Mouse (Mus musculus) embryonic facial prominence, embryonic 13.5 days (tissue): ENCODE measurements around the gene Aktip. TPM values are rescaled to one million over a fixed set of nuclear protein-coding genes. Genes with fewer than 3 reads are reported as not detected.

Experiments used
- ATAC-seq: fragments of 200-750 bp; cut with Nextera tagmentation; 2 replicates; pipeline ENCODE4 v1.8.0; 2017; ENCODE audit warnings: low read depth; ENCODE audit not compliant: insufficient number of reproducible peaks, insufficient read depth, low FRiP score, low TSS enrichment
- H3K27ac ChIP-seq: fragments of 300-500 bp; sonication (generic); 2 replicates; pipeline ENCODE4 v1.5.1; 2015; ENCODE audit warnings: moderate library complexity, mild to moderate bottlenecking, inconsistent platforms
- H3K27me3 ChIP-seq: fragments of 300-500 bp; sonication (generic); 2 replicates; pipeline ENCODE4 v1.6.1; 2015; ENCODE audit warnings: mild to moderate bottlenecking, inconsistent platforms
- H3K36me3 ChIP-seq: fragments of 300-500 bp; sonication (generic); 2 replicates; pipeline ENCODE4 v1.6.1; 2015; ENCODE audit warnings: mild to moderate bottlenecking, inconsistent platforms
- H3K4me1 ChIP-seq: fragments of 300-500 bp; sonication (generic); 2 replicates; pipeline ENCODE4 v1.6.1; 2015; ENCODE audit warnings: inconsistent platforms
- H3K4me2 ChIP-seq: fragments of 300-500 bp; sonication (generic); 2 replicates; pipeline ENCODE4 v1.6.1; 2015; ENCODE audit warnings: moderate library complexity, mild to moderate bottlenecking, inconsistent platforms
- H3K4me3 ChIP-seq: fragments of 300-500 bp; sonication (generic); 2 replicates; pipeline ENCODE4 v1.5.1; 2015; ENCODE audit warnings: mild to moderate bottlenecking, inconsistent platforms
- H3K9ac ChIP-seq: fragments of 300-500 bp; sonication (generic); 2 replicates; pipeline ENCODE4 v1.6.1; 2015; ENCODE audit warnings: mild to moderate bottlenecking, inconsistent platforms
- H3K9me3 ChIP-seq: fragments of 300-500 bp; sonication (generic); 2 replicates; pipeline ENCODE4 v1.6.1; 2016; ENCODE audit warnings: inconsistent platforms
- WGBS: fragments of 180-500 bp; shearing (Covaris S2); methylation state at CpG from one replicate; pipeline ENCODE4 v1.1.7; 2015; ENCODE audit warnings: mixed read lengths; 5-methylcytosine and 5-hydroxymethylcytosine counted together
- polyA plus RNA-seq: library from polyadenylated mRNA; unstranded; fragments of >200 nt; fragmentation: Nextera tagmentation; extraction: Ambion mirVana; gene quantifications from 2 replicates; pipeline ENCODE4 v1.2.1, GENCODE M21; 2015

Gene Aktip
- polyA plus RNA-seq, 1 experiment from 2014 or later: 54.2 TPM

DNA sequence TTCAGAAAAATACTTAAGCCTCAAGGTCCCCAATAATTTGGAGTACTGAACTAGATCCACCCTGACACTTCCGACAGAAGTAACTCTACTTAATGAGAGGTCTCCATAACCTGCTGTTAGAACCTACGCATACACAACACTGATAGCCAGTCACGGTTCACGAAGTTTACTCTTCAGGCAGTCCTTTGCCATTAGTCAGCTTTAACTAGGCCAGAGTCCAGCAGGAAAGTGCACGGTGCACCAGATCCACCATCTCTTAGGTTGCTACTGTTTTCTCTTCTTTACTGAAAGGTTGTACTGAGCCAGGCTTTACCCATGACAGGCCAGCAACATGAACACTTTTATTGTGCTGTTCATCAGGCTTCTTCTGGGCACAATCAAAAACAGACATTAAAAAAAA is 75.5 kb downstream of the Aktip start:
- WGBS: 92% methylated on average over 5 of the region's 5 CpGs
- H3K9ac ChIP-seq: no peak overlapping the region
- H3K4me2 ChIP-seq: no peak overlapping the region
- no peak for ATAC-seq
- H3K4me1 ChIP-seq: no peaks in the 10 kb centered on the region
- no peaks in the 10 kb centered on the region for H3K9me3 ChIP-seq
- no peak overlapping the region for H3K4me3 ChIP-seq
- H3K27me3 ChIP-seq: no peaks in the 10 kb centered on the region
- peaks cover 90% of the 10 kb centered on the region for H3K36me3 ChIP-seq
- no peak overlapping the region for H3K27ac ChIP-seq

DNA sequence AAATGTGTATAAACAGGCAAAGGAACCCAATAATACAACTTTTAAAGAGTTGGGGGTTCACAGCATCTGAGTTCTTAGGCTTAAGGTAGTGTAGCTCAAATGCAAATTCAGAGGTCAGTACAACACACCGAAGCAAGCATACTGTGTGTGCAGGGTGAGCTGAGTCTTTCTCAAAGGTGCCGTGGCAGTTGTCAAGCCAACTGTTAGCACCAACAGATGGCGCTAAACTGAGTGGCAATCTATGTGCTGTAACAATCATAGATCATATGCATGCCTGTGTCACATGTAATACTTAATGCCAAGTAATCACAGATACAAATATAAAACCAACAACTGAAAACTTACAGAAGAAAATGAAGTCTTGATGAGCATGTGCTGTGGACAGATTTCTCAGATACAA is 81.6 kb downstream of the Aktip start:
- ATAC-seq: no peak
- Histone ChIP-seq H3K4me3 (no peak overlapping the region), H3K36me3 (peaks cover 91% of the 10 kb centered on the region), H3K9ac (no peak overlapping the region), H3K9me3 (no peaks in the 10 kb centered on the region), H3K27ac (no peak overlapping the region), H3K27me3 (no peaks in the 10 kb centered on the region), H3K4me1 (no peaks in the 10 kb centered on the region), H3K4me2 (no peak overlapping the region)
- WGBS: 71% methylated on average over 3 of the region's 3 CpGs

DNA sequence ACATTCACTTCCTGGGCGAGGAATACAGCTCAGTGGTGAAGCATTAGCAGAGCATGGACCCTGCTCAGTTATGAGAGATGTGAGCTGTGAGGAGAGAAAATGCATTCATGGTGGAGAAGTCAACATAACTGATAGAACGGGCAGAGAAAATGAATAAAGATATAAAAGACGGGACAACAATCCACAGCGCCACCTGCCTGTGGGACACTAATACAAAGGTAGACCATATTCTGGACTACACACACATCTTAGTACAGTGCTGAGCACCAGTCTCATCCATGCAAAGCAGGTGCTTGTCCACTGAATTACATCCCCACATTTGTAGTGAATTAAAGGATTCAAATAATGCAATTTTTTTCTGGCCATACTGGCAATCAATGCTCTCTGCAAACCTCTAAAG is 82.2 kb downstream of the Aktip start:
- H3K36me3 ChIP-seq: peaks cover 90% of the 10 kb centered on the region
- WGBS: 91% methylated on average over 4 of the region's 4 CpGs
- no peak overlapping the region for H3K4me2 ChIP-seq
- no peak overlapping the region for H3K9ac ChIP-seq
- H3K4me3 ChIP-seq: no peak overlapping the region
- H3K4me1 ChIP-seq: no peaks in the 10 kb centered on the region
- H3K27ac ChIP-seq: no peak overlapping the region
- ATAC-seq: no peak
- H3K9me3 ChIP-seq: no peaks in the 10 kb centered on the region
- H3K27me3 ChIP-seq: no peaks in the 10 kb centered on the region

DNA sequence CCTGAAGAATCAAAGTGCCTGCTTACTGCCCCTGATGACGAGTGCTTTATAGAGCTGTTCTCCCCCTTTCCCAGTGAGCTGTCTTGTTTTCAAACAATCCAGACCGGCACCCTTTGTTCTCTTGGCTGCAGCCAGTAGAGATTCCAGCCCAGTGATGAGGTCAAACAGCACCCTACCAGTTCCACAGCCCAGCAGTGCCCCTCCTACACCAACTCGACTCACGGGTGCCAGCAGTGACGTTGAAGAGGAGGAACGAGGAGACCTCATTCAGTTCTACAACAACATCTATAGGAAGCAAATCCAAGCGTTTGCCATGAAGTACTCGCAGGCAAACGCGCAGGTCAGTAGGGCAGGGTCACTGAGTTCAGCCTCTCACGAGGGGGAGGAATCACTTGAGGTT is 84.9 kb downstream of the Aktip start:
- no peaks in the 10 kb centered on the region for H3K9me3 ChIP-seq
- peaks cover 74% of the 10 kb centered on the region for H3K36me3 ChIP-seq

DNA sequence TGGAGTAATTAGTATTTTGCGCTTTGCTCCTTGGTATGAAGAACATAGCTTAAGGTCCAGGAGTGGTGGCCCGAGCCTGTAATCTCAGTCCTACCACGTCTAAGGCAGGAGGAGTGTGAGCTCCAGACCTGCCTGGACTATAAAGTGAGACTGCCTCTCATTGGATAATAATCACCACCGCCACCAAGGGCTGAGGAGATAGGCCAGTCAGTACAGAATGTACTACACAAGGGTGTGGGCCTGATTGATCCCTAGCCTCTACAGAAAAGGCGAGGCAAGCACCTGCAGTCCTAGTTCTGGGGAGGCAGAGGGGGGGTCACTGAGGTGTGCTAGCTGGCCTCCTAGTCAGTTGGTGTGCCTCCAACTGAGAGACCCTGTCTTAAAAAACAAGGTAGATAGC is 85.3 kb downstream of the Aktip start:
- peaks cover 69% of the 10 kb centered on the region for H3K36me3 ChIP-seq
- no peak overlapping the region for H3K27ac ChIP-seq
- H3K27me3 ChIP-seq: no peaks in the 10 kb centered on the region
- ATAC-seq: no peak
- WGBS: 93% methylated on average over 5 of the region's 5 CpGs
- H3K9ac ChIP-seq: no peak overlapping the region
- 0 out of 2 replicates have a peak, but pooled peaks cover 3% of the 10 kb centered on the region for H3K4me1 ChIP-seq
- H3K4me2 ChIP-seq: no peak overlapping the region
- no peak overlapping the region for H3K4me3 ChIP-seq
- H3K9me3 ChIP-seq: no peaks in the 10 kb centered on the region

More for the DNA sequence above, 84.9 kb downstream of the Aktip start:
- H3K9ac ChIP-seq: no peak overlapping the region
- H3K27ac ChIP-seq: no peak overlapping the region
- H3K27me3 ChIP-seq: no peaks in the 10 kb centered on the region
- no peak overlapping the region for H3K4me3 ChIP-seq
- 0 out of 2 replicates have a peak, but pooled peaks cover 3% of the 10 kb centered on the region for H3K4me1 ChIP-seq
- no peak overlapping the region for H3K4me2 ChIP-seq
- WGBS: 85% methylated on average over 11 of the region's 11 CpGs
- no peak for ATAC-seq

DNA sequence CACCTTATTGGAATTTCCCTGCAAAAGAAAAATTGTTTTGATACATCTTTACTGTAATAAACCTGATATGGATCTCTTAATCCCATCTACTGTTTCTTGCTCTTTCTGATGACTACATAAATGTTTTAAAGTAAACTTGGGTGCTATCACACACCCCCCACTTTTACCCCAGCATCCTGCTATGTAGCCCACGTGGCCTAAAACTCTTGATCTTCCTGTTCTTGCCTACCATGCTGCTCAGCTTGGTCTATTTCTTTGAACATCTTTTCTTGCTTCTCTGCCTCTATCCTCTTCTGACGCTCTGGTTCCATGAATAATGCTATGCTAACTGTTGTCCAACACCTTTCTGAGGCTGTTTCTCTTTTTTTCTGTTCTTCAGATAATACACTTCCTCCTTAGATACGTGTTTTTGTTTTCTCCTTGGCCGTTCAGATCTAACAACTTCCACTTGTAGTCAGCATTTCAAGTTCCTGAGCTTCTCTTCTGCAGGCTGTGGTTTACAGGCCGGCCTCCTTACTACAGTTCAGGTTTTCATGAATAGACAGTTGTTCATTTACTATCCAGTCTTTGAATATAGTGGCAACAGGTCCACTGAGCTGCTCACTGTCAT is 87.8 kb downstream of the Aktip start:
- H3K4me3 ChIP-seq: no peak overlapping the region
- no peak for ATAC-seq
- H3K9ac ChIP-seq: no peak overlapping the region
- H3K4me1 ChIP-seq: 0 out of 2 replicates have a peak, but pooled peaks cover 7% of the 10 kb centered on the region
- no peak overlapping the region for H3K4me2 ChIP-seq
- 85% methylated on average over 5 of the region's 5 CpGs for WGBS
- no peaks in the 10 kb centered on the region for H3K9me3 ChIP-seq
- peaks cover 58% of the 10 kb centered on the region for H3K36me3 ChIP-seq
- no peak overlapping the region for H3K27ac ChIP-seq
- H3K27me3 ChIP-seq: no peaks in the 10 kb centered on the region

DNA sequence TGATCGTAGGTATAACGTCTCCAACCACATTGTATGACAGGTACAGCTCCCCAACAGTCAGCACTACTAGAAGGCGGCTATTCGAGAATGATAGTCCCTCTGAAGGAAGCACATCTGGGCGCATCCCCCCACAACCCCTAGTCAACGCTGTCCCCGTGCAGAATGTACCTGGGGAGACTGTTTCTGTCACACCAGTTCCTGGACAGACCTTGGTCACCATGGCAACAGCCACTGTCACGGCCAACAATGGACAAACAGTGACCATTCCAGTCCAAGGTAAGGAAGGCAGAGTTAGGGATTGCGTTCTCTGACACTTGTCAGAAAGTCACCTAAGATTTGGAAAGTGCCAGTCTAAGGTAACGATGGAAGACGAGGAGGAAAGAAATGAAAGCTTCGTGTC is 93.5 kb downstream of the Aktip start:
- WGBS: 91% methylated on average over 12 of the region's 12 CpGs
- Histone ChIP-seq H3K36me3 (peaks cover 49% of the 10 kb centered on the region), H3K27me3 (no peaks in the 10 kb centered on the region), H3K4me1 (0 out of 2 replicates have a peak, but pooled peaks cover 7% of the 10 kb centered on the region), H3K9ac (no peak overlapping the region), H3K27ac (no peak overlapping the region), H3K9me3 (no peaks in the 10 kb centered on the region), H3K4me2 (no peak overlapping the region), H3K4me3 (no peak overlapping the region)
- no peak for ATAC-seq

DNA sequence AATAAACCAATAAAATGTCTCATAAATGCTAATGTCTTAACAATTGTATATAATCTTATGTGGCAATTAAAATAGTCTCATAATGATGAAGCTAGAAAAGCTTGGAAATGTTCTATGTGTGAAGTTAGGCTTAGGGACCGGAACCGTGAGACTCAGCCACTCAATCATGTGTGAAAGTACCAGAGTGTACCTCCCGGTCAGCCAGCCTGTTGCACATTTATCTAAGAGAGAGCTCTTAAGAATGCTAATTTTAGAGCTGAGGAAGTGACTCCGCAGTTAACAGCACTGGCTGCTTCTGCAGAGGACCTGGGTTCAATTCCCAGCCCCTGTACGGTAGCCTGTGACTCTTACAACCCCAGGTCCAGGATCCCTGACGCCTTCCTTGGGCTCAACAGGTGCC is 101.7 kb downstream of the Aktip start:
- H3K9ac ChIP-seq: no peak overlapping the region
- WGBS: 93% methylated on average over 6 of the region's 6 CpGs

DNA sequence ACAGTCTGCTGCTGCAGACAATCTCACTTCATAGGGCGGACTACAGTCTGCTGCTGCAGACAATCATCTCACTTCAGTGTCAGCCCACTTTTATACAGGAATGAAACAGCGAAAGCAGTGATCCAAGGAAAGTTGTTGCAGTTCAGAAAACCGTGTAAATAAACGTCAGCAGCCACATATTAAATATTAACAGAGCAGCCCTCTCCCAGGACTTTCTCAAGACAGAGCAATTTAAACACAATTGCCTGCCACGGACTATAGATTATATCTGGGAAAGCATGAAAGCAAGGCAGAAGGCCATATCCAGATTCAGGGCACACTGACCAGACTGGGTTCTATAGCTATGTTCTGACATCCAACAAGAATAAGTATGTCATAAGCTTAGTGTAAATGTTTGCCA is 105.6 kb downstream of the Aktip start:
- 88% methylated on average over 5 of the region's 5 CpGs for WGBS
- ATAC-seq: no peak
- Histone ChIP-seq H3K36me3 (peaks cover 61% of the 10 kb centered on the region), H3K27me3 (no peaks in the 10 kb centered on the region), H3K4me1 (no peaks in the 10 kb centered on the region), H3K27ac (no peak overlapping the region), H3K9ac (no peak overlapping the region), H3K9me3 (no peaks in the 10 kb centered on the region), H3K4me3 (no peak overlapping the region), H3K4me2 (no peak overlapping the region)

More for the DNA sequence above, 101.7 kb downstream of the Aktip start:
- no peak for ATAC-seq
- Histone ChIP-seq H3K36me3 (peaks cover 61% of the 10 kb centered on the region), H3K4me1 (no peaks in the 10 kb centered on the region), H3K27me3 (no peaks in the 10 kb centered on the region), H3K4me3 (no peak overlapping the region), H3K4me2 (no peak overlapping the region), H3K9me3 (no peaks in the 10 kb centered on the region), H3K27ac (no peak overlapping the region)

DNA sequence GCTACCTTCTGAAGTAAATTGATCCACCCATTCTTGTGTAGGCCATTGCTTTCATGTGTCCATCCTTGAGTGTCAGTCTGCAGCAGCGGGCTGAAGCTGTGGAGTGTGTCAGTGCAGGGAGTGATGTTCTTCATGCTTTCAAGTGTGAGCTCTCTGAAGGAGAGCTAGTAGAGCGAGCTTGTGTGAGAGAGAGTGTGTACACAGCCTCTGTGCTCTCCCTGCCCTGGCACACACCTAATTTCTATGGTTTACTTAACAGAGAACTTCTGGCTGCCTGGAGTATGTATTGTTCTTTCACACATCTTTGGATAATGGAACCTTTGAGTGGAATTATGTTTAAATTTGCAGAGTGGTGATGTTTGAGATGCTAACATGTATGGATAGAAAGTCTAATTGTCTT is 110.2 kb downstream of the Aktip start:
- H3K9ac ChIP-seq: no peak overlapping the region
- H3K27ac ChIP-seq: no peak overlapping the region
- peaks cover 64% of the 10 kb centered on the region for H3K36me3 ChIP-seq
- no peak overlapping the region for H3K4me3 ChIP-seq
- H3K4me2 ChIP-seq: no peak overlapping the region
- 91% methylated on average over 2 of the region's 2 CpGs for WGBS
- H3K9me3 ChIP-seq: no peaks in the 10 kb centered on the region
- no peak for ATAC-seq
- H3K27me3 ChIP-seq: no peaks in the 10 kb centered on the region
- no peaks in the 10 kb centered on the region for H3K4me1 ChIP-seq

DNA sequence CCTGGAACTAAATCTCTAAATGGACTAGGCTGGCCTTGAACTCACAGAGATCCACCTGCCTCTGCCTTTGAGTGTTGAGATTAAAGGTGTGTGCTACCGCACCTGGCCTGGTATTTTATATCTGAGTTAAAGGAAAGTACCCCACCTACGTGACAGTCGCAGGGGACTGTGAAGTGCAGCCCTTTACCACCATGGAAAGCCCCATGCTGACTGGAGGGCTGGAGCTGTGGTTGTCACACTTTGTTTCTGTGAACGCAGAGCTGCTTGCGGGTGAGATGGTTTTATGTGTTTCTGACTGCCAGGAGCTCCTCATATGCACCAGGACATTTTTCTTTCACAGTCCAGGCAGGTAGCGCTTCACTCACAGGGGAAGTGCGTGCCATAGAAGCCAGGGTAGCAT is 111.3 kb downstream of the Aktip start:
- Histone ChIP-seq H3K4me1 (no peaks in the 10 kb centered on the region), H3K27ac (no peak overlapping the region), H3K9ac (no peak overlapping the region), H3K27me3 (no peaks in the 10 kb centered on the region), H3K4me2 (no peak overlapping the region), H3K4me3 (no peak overlapping the region), H3K36me3 (peaks cover 63% of the 10 kb centered on the region), H3K9me3 (no peaks in the 10 kb centered on the region)
- no peak for ATAC-seq
- 93% methylated on average over 7 of the region's 7 CpGs for WGBS

DNA sequence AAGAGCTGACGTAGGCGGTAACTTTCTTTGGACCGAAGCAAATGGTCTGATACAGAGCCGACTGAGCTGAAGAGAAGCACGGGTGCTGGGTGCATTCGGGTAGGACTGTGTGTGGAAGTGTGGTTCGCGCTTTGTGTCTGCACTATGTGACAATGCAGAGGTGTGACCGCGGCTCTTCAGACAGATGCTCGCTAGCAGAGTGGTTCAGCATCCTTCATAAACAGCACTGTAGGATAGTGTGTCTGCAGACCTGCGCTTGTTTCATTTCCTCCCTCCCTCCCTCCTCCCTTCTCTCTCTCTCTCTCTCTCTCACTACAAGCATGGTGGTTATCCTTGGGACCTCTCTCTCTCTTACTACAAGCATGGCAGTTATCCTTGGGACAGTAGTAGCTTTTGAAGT is 117.3 kb downstream of the Aktip start:
- peaks cover 46% of the 10 kb centered on the region for H3K36me3 ChIP-seq
- 90% methylated on average over 12 of the region's 12 CpGs for WGBS
- no peak overlapping the region for H3K4me3 ChIP-seq
- H3K9ac ChIP-seq: no peak overlapping the region
- H3K4me1 ChIP-seq: no peaks in the 10 kb centered on the region
- no peak for ATAC-seq
- no peaks in the 10 kb centered on the region for H3K9me3 ChIP-seq
- H3K4me2 ChIP-seq: no peak overlapping the region
- H3K27me3 ChIP-seq: no peaks in the 10 kb centered on the region
- no peak overlapping the region for H3K27ac ChIP-seq
